Mouse (Mus musculus) megakaryocyte-erythroid progenitor cell, adult 5 weeks (primary cell): Measurements from ENCODE around the gene Gm49342. TPM values are rescaled to one million over a fixed set of nuclear protein-coding genes. Genes with fewer than 3 reads are reported as not detected.

Experiments used
- polyA plus RNA-seq: library from polyadenylated mRNA; stranded (reverse); fragments of >175 nt; gene quantifications from 2 replicates; pipeline ENCODE4 v1.2.3, GENCODE M21; 2012

The Gm49342 gene
- polyA plus RNA-seq: 3.0 and 6.9 TPM in 2 replicates

GRCm38 (mm10) chr14:50943932-50944667 lies at the start of gene Gm49342:
TSS of gene Gm49342 (plus strand) at chr14:50944517.

GRCm38 (mm10) chr14:50897374-50897765 lies 46.9 kb upstream of the Gm49342 start, which contains the start of gene Klhl33:
TSS of gene Klhl33 (minus strand) at chr14:50897507.

GRCm38 (mm10) chr14:50924281-50925064 lies 19.8 kb upstream of the Gm49342 start, which contains the start of the genes Osgep and Apex1:
TSS of gene Osgep (minus strand) at chr14:50924893.
TSS of gene Apex1 (plus strand) at chr14:50924968.

GRCm38 (mm10) chr14:50930754-50931492 lies 13.4 kb upstream of the Gm49342 start, which contains the start of the genes Pip4p1 and Pnp:
TSS of gene Pip4p1 (minus strand) at chr14:50930856.
TSS of gene Pnp (plus strand) at chr14:50931082.

GRCm38 (mm10) chr14:50955942-50956508 lies 11.7 kb downstream of the Gm49342 start, which contains the start of gene Pnp2:
TSS of gene Pnp2 (plus strand) at chr14:50955992.

GRCm38 (mm10) chr14:51007152-51007801 lies 63.0 kb downstream of the Gm49342 start, which contains the start of gene Rnase10:
TSS of gene Rnase10 (plus strand) at chr14:51007751.

Other genes with a start within 250 kb of the Gm49342 start
- gene Olfr748, start 237.1 kb upstream of the Gm49342 start, polyA plus RNA-seq: not detected in 2 replicates
- gene Olfr749, start 199.4 kb upstream of the Gm49342 start, polyA plus RNA-seq: not detected in 2 replicates
- gene Ttc5, start 159.0 kb upstream of the Gm49342 start, polyA plus RNA-seq: 16.2 and 18.6 TPM in 2 replicates
- not detected in 2 replicates for gene Ccnb1ip1, start 136.8 kb upstream of the Gm49342 start, polyA plus RNA-seq
- 5.3 and 6.5 TPM in 2 replicates for gene Parp2, start 136.7 kb upstream of the Gm49342 start, polyA plus RNA-seq
- gene Tep1, start 74.0 kb upstream of the Gm49342 start, polyA plus RNA-seq: 4.2 and 6.3 TPM in 2 replicates
- gene Klhl33, start 47.0 kb upstream of the Gm49342 start, polyA plus RNA-seq: 0.05 and 0.17 TPM in 2 replicates
- gene Osgep, start 19.6 kb upstream of the Gm49342 start, polyA plus RNA-seq: 62.9 and 65.3 TPM in 2 replicates
- gene Apex1, start 19.5 kb upstream of the Gm49342 start, polyA plus RNA-seq: 152 and 183 TPM in 2 replicates
- gene Pip4p1, start 13.7 kb upstream of the Gm49342 start, polyA plus RNA-seq: 97.7 and 140 TPM in 2 replicates
- 4.1 and 6.2 TPM in 2 replicates for gene Pnp, start 13.4 kb upstream of the Gm49342 start, polyA plus RNA-seq
- 0.09 and 0.71 TPM in 2 replicates for gene Pnp2, start 11.5 kb downstream of the Gm49342 start, polyA plus RNA-seq
- gene Rnase10, start 63.2 kb downstream of the Gm49342 start, polyA plus RNA-seq: 0.11 TPM in 1 of 2 replicates, not detected in the other
- not detected in 2 replicates for gene Rnase9, start 97.4 kb downstream of the Gm49342 start, polyA plus RNA-seq
- gene Rnase11, start 105.6 kb downstream of the Gm49342 start, polyA plus RNA-seq: not detected in 2 replicates
- 0.18 TPM in 1 of 2 replicates, not detected in the other for gene Rnase12, start 113.1 kb downstream of the Gm49342 start, polyA plus RNA-seq
- gene Olfr750, start 129.9 kb downstream of the Gm49342 start, polyA plus RNA-seq: not detected in 2 replicates
- gene Rnase4, start 146.6 kb downstream of the Gm49342 start, polyA plus RNA-seq: 0.25 and 0.35 TPM in 2 replicates
- 0.15 TPM in 1 of 2 replicates, not detected in the other for gene Ang, start 146.6 kb downstream of the Gm49342 start, polyA plus RNA-seq
- gene Eddm3b, start 169.9 kb downstream of the Gm49342 start, polyA plus RNA-seq: not detected in 2 replicates
- 1.7 TPM in 2 replicates for gene Rnase6, start 179.4 kb downstream of the Gm49342 start, polyA plus RNA-seq
- not detected in 2 replicates for gene Rnase1, start 202.3 kb downstream of the Gm49342 start, polyA plus RNA-seq
- not detected in 2 replicates for gene Rnase2b, start 217.7 kb downstream of the Gm49342 start, polyA plus RNA-seq